Mouse (Mus musculus): ENCODE data around the gene Pdcd1lg2.

Gene Pdcd1lg2

DNA sequence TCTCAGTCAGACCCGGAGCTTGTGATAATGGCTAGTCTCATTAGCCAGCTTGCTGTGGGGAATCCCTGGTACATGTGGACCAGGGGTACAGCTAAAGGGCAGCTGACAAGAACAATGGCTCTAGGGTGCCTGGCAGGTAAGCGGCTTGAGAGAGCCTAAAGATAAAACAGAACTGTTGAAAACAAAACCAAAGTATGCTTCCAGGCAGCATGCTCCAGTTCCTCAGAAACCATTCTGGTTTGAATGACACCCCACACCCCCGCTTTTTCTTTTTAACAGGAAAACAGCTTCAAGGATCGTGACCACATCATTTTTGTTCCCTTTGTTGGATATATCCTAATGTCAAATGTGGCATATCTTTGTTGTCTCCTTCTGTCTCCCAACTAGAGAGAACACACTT, at the start of gene Pdcd1lg2:
TSS of gene Pdcd1lg2 (plus strand) at position 301 of the 400 bp plus-strand sequence.
- DNase-seq (ENCODE audit: low spot score in 2 of 2): no peak

DNA sequence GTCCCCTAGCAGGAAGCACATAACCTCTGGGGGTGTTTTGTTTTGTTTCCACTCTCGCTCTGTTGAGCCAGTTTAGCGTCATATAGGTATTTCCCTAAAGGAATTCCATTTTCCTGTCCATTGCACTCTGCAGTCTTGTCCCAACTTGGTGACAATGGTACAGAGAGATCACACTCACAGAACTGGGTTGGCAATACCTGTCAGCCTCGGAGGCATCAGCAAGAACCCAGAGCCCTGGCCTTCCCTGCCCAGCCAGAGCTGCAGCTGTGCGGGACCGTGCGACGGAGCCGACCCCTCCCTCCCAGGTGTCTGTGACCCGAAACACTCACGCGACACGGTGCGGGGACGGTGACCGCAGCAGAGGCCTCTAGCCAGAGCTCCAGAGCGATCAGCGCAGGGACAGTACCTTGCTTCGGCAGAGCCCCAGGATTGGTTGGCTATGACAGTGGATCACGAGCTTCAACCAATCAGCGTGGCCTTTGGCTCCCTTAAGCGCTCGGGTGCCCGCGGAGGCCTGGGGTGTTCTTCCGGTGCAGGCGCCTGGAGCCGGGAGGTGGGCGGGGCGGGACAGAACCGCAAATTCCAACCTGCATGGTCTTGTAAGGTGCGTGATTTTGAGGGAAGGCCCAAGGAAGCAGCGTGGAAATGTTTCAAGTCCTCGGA, 49.1 kb upstream of the Pdcd1lg2 start:
- DNase-seq (ENCODE audit: low spot score in 2 of 2): peak; percentile 85 to 88

DNA sequence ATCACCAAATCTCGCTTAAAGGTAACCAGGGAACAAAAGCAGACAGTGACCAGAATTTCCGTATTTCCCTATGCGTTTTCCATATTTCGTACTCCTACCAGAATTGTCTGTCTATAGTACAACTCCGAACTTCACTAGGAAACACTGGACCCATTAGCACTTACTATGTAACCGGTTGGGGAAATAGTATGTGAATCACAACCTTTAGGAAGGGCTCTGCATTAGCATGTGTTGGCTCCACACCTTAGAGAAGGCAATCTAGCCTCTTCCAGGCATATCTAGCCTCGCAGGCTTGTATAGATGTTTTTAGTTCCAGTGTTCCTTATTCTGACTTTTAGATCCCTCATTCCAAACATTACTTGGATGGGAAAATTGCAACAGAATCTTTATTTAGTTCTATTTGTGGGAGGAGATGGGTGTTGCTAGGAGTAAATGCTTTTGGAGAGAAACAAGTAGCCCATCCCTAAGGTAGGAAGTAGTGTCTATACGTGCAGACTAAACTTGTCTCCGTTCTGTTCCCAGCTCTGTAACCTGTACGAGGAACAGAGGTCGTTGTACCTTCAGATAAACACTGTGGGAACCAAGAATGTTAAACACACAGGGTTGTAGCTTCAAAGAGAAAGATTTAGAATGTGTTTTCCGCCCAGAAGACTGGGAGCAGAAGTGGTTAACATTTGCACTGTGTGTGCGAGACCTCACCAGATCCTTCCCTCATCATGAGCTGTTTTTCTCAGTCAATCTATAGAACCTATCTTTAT, 48.4 kb upstream of the Pdcd1lg2 start:
- DNase-seq (ENCODE audit: low spot score in 2 of 2): no peak

DNA sequence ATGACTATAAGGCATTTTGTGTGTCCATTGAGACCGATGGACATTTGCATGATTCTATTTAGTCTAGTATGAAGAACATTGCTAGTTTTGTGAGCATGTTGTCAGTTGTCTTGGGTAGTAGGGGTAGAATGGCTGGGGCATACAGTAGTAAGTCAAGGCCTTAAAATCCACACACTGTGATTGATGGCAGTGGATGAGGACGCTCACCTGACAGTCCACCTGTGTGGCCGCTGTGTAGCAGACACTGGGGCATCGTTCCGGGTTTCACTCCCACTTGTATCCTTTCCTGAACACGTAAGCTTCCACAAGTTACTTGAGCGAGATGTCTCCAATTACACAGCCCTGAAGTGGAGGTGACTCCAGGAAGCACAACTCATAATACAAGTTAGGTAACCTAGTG, 47.2 kb upstream of the Pdcd1lg2 start:
- DNase-seq (ENCODE audit: low spot score in 2 of 2): no peak

DNA sequence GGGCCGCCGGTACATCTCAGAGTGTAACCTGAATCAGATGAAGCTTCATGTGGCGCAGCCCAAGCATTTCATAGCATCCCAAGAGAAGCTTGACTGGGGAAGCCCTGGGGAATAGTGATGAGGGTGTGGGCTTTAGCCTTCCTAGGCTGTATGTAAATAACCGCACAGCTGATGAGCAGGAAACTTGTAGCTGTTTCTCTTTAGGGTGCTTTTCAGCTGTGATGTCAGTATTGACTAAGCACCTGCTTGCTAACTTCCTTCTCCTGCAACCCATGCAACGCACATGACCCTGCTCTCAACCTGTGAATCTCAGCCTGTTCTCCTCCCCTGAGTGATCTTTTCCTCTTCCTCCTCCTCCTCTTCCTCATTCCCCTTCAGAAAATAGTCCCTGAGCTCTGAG, 46.6 kb upstream of the Pdcd1lg2 start:
- no peak for DNase-seq (ENCODE audit: low spot score in 2 of 2)

DNA sequence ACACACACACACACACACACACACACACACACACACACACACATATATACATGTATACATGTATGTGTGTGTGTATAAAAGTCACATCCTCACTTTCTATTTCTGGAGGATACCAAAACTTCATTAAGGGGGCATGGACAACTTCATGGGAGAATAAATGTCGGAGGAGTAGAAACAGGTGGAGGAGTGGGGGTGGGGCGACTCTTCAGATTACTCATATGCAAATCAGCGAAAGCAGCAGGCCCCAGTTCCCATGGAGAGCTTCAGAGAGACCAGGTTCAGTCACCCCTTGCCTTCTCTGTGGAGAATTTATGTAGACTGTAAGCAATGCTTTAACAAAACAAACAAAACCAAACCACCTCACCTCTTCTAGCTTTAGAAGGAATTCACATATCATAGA, 45.6 kb upstream of the Pdcd1lg2 start:
- no peak for DNase-seq (ENCODE audit: low spot score in 2 of 2)

DNA sequence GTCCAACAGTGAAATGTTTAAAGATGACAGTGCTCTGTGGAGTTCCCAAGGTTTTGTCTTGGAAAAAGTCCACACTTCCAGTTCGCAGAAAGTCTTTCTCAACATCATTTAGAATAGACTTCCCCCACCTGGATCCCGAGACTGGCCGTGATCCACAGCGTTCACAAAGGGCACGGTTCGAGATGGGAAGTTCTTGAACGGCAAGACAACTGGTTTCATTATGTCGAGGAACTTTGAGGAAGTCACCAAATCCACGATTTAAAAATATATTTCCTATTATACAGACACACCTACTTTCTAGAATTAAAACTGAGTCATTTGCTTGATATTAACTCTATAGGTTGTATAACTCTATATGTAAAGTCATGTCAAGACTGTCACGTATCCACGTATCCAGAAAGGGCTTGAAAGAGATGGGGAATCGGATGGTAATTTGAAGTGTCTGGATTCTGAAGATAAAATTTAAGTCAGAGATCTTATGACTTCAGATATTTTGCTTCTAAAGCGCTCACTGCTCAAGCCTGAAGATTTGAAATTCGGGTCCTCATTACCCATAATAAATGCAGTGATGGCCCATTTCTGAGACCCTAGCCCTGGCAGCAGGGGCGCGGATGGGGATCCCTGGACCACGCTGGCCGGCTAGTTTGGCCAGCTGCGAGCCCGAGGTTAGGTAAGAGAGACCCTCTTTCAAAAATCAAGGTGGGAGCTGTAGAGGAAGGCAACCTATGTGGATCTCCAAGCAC, 44.3 kb upstream of the Pdcd1lg2 start:
- DNase-seq (ENCODE audit: low spot score in 2 of 2): no peak

DNA sequence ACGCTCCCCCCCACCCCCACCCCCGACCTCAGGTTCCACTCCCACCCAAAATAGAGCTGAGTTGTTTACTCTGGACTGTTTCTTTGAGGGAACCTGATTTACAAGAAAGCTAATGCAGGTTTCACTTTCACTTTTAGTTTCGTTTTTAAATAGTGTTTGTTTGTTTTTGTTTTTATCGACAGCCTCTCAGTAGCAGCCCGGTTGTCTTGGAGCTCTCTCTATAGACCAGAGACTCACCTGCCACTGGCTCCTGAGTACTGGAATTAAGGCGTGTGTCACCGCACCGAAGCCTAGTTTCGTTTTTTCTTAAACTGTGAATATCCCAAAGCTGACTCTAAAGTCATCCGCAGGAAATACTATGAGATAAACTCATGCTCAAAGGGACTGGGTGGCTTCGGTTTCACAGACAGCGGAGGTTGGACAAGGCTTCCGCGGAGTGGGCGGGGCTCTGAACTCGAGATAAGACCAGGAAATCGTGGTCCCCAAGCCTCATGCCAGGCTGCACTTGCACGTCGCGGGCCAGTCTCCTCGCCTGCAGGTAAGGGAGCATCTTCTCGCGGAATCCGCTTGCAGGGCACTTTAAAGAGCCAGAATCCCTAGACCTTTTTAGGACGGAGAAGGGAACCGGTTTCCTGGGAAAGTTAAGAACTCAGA, 43.6 kb upstream of the Pdcd1lg2 start, which contains the start of the genes Plgrkt and Cd274:
TSS of gene Plgrkt (minus strand) at position 422 of the 654 bp plus-strand sequence.
TSS of gene Cd274 (plus strand) at position 487 of the 654 bp plus-strand sequence.
- DNase-seq (ENCODE audit: low spot score in 2 of 2): peak in 1 of 2 experiments; percentile 22

DNA sequence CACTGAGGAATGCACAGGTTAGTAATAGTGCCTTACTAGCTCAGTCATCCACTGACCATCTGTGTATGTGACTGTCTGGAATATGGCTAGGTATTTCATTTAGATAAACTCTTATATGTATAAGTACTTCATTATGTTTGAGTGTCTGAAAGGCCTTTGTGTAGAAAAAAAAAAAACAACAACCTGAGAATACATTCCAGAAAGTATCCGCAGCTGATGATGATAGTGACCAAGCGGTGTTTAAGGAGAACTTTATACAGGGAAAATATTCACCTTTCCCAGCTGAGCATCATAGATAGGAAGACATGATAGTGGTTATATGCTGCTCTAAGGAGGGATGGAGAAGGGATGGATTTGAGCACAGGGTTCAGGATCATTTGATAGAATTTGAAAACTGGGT, 42.7 kb upstream of the Pdcd1lg2 start:
- DNase-seq (ENCODE audit: low spot score in 2 of 2): no peak

DNA sequence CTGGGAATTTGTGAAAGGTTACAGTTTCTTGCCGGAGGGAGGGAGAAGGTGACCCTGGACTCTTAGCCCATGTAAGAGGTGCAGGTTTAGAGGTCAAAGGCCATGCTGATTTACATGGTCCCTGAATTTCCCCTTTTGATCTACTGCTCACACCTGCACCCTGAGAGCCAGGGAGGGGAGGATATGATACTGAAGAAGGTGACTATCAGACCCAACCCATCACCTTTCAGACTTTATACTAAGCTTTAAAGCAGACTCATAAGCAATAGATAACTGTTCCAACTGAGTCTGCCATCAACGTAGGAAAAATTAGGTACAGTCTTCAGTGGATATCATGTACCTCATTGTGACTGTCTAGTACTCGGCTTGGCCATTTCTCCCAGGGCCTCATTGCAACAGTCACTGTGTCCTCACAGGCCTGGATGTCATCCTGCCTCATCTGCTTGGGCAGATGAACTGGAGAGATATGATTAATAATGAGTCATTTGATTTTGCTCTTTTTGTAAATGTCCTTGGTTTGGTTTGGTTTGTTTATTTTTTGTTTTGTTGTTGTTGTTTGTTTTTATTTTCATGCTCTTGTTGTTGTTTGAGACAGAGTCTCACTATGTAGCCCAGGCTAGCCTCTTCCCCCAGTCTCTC, 41.9 kb upstream of the Pdcd1lg2 start:
- no peak for DNase-seq (ENCODE audit: low spot score in 2 of 2)

DNA sequence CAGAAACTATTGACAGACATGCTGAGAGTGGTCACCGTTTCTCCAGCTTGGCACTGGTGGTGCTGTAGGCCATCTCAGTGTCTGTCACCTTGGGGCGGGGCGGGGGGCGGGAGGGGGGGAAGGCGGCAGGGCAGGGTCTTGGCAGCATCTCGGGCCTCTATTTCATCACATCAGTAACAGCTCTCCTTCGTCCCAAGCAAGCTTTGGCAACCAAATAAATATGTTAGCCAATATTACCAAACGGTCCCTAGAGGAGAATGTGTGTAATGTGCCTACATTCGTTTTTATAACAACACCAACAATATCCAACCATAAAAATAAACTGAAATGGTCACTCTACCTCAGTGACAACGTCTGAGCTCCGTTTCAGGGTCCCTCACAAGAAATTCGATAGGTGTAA, 40.6 kb upstream of the Pdcd1lg2 start:
- DNase-seq (ENCODE audit: low spot score in 2 of 2): no peak

DNA sequence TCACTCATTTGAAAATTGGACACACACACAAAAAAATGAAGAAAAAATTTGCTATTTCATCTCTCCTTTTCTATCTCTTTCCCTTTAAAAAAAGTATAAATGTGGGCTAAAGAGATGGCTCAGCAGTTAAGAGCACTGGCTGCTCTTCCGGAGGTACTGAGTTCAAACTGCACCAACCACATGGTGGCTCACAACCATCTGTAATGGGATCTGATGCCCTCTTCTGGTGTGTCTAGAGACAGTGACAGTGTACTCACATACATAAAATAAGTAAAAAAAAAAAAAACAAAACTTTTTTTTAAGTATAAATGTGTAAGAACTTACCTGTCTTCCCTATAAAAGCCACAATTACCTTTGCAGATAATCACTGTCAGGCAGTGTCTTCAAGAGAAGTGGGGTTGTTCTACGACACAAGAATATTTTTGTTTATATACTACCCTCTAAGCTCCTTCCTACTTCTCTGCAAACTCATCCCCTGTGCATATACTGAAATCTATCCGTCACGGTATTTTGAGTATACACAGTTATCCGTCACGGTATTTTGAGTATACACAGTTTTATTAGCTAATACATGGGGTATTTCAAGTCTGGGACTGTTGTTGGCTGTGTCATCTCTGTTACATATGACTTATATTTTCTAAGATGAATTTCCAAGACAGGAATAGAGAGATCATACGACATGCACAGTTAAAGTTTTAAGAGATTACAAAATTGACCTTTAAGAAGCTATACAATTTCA, 40.0 kb upstream of the Pdcd1lg2 start:
- DNase-seq (ENCODE audit: low spot score in 2 of 2): no peak

DNA sequence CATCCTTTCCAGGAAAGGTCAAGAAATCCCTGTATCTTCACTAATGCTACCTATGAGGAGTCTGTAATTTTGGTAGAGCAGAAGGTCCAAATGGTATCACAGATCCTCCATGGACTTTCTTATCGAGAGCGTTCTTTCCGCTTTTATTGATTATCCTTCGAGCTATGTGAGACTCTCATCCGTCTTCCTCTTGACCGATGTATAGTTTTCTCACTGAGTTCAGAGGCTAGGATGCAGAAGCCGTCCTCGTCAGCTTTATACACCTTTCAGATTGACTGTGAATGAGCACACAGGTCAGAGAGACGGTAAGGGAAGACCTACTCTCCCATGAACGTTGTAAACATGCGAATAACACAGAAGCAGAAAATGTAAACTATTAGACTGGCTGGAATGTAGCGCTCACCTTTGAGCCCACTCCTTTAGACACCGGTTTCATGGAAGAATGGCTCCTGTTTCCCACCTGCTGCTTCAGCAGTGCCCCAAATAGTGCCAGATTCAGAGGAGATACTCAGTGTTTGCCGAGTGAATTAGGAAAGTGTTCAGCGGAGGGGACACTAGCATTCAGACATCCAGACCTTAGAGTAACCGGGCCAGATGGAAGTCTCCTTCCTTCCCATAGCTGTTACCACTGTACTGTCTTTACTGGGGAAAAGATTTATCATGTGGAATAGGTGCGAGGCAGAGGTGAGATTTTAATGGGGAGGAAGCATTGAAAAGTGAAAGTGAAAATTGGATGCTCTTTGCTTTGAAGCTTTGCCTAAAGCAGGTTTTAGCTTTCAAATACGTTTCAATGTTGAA, 39.2 kb upstream of the Pdcd1lg2 start:
- DNase-seq (ENCODE audit: low spot score in 2 of 2): no peak

DNA sequence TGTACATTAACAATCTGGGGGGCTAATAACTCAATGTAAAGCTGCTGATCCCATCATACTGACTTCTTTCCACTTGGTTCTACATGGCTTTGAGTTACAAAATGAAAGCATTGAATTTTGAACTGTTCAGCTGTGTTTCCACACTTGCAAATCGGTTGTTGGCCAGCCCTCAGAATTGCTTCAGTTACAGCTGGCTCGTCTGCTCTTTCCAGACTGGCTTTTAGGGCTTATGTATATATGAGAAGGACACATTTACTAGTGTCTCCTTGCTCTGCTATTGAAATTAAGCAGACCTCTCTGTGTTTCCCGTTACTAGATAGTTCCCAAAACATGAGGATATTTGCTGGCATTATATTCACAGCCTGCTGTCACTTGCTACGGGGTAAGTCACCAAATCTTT, 38.6 kb upstream of the Pdcd1lg2 start:
- DNase-seq (ENCODE audit: low spot score in 2 of 2): no peak

DNA sequence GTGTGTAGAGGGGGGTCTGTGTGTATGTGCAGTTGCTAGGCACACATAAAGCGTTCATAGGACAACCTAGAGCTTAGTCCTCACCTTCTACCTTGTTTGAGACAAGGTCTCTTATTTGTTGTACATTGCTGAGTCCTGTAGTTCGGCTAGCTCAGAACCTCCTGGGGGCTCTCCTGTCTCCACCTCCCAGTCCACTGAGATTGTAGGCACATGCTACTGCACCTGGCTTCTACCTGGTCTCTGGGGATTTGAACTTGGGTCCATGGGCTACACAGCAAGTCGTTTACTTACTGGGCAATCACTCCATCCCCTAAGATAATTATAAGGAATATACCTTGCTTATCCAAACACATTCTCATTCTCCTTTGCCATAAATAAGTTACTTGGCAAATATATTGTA, 38.1 kb upstream of the Pdcd1lg2 start:
- no peak for DNase-seq (ENCODE audit: low spot score in 2 of 2)

DNA sequence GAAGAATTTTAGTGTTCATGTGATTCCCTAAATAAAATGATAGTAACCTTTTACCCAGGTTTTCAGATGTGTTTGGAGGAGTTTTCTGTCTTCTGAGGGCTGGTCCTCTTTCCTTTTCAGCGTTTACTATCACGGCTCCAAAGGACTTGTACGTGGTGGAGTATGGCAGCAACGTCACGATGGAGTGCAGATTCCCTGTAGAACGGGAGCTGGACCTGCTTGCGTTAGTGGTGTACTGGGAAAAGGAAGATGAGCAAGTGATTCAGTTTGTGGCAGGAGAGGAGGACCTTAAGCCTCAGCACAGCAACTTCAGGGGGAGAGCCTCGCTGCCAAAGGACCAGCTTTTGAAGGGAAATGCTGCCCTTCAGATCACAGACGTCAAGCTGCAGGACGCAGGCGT, 37.3 kb upstream of the Pdcd1lg2 start:
- no peak for DNase-seq (ENCODE audit: low spot score in 2 of 2)

DNA sequence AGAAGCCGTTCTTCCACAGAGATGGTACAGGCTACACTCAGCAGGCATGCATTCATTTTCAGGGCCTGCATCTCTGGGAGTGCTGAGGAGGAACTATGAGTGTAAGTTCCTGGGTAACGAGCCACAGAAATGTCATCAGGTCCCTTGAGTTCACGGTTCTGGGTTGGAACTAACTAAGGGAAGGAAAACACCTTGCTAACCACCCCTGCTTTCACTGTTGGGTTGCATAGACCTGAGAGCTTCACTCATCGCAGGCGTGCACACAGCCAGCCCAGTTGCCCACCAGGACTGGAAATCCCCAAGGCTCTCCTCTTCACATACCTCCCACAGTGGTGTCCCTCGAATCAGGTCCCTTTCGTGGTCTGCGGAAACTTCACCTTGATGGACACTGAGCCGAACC, 35.8 kb upstream of the Pdcd1lg2 start:
- no peak for DNase-seq (ENCODE audit: low spot score in 2 of 2)

DNA sequence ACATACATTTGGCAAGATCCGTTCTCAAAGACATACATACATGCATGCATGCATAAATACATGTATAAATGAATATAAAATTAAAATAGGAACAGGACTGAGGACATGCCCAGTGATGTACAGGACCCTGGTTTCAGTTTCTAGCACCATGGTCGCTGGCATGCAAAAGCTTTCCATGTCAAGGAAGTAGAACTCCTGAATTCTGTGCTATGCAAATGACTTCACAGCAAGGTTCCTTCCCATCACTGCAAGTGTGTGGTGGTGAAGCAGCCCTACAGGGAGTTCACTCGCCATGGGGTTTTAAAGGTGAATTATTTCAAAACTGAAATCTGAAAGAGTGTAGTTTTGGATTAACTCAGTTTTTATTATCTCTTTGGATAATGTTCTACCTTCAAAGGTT, 34.3 kb upstream of the Pdcd1lg2 start:
- no peak for DNase-seq (ENCODE audit: low spot score in 2 of 2)

DNA sequence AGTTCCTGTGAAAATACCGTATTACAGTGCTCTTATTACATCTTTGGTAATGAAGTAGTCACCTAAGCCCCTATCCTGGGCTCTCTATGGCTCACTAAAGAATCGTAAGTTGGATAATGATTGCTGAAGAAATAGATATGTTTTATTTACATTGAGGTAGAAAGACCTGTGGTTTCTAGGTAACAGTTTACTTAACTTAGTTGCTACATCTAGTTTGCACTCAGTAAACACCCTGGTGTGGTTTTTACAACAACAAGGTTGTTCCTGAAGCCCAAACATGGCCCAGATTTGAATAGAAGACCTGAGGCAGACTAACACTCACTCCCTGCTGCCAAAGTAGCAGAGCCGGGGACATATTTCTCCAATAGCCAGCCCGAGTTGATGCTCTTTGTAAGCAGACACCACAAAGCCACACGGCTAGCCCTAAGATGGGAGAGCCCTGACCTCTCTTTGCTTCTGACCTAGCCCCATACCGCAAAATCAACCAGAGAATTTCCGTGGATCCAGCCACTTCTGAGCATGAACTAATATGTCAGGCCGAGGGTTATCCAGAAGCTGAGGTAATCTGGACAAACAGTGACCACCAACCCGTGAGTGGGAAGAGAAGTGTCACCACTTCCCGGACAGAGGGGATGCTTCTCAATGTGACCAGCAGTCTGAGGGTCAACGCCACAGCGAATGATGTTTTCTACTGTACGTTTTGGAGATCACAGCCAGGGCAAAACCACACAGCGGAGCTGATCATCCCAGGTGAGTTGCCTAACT, 30.7 kb upstream of the Pdcd1lg2 start:
- DNase-seq (ENCODE audit: low spot score in 2 of 2): no peak
